Mouse (Mus musculus) hindlimb bud, embryonic 11.5 days (tissue): ENCODE data around the gene Gstm1.
A peak's percentile ranks its signal among the peaks of the same experiment; 100 is the strongest.
"Not testable (repeated sequence)": the region's sequence is repeated elsewhere in the genome, so short reads cannot be mapped to it uniquely, and the experiment has no call there.

ENCODE experiments used
- DNase-seq: peaks from one replicate; pipeline ENCODE4 v3.0.0-alpha.2; 2012; ENCODE audit warnings: low read depth, low spot score; ENCODE audit errors: extremely low spot score

Gstm1 gene

DNA sequence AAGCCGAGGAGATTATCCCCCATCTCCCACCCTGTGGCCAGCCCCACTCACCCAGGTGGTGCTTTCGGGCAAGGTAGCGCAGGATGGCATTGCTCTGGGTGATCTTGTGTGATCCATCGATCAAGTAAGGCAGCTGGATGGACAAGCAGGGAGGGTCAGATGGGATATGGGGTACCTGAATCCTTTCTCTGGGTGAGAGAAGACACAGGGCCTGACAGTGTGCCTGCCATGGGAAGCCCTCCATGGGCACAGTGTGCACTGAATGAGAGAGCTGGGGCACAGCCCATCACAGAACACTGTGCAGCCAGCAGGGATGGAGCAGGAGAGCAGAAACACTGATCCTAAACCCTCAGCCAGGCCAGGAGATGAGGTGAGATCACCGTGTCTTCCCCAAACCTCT, 1.3 kb downstream of the Gstm1 start:
- not testable (repeated sequence) for DNase-seq

GRCm38 (mm10) chr3:108014974-108015346, 2.8 kb downstream of the Gstm1 start:
- DNase-seq = no peak

- no peak for DNase-seq
Observed at GRCm38 (mm10) chr3:108014098-108014973, 3.4 kb downstream of the Gstm1 start.

DNA sequence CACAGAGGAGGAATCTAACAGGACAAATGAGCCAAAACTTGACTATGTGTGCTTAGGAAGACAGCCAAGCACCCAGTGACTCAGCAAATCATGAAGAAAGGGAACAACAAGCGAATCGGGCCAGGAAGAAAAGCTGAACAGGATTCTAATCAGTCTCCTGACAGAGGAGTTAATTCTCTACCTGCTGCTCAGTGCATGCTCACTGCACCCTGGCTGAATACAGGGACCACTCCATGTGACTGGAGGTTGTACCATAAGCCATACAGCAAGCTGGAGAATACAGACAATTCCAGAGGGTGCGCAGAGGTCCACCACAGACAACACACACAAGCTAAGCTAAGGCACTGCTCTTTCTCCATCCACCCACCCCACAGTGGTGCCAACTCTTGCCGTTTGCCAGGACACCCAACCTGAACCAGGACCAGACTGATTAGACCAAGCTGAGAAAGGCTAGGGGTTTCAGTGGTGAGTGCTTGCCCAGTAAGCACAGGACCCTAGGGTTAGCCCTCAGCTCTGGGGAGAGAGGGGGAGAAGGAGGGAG, 4.4 kb downstream of the Gstm1 start:
- no peak for DNase-seq

DNA sequence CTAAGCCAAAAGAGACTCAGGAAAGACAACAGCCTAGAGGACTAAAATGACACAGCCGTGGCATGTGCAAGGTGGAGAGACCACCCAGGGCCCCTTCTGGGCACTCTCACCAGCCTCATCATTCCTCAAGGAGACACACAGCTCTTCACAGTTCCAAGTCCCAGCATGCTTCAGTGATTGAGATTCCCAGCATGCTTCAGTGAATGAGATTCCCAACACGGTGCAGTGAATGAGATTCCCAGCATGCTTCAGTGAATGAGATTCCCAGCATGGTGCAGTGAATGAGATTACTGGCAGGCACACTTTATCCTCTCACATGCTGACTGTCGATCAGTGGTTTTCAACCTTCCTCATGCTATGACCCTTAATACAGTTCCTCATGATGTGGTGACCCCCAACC, 6.2 kb downstream of the Gstm1 start:
- DNase-seq = no peak

DNA sequence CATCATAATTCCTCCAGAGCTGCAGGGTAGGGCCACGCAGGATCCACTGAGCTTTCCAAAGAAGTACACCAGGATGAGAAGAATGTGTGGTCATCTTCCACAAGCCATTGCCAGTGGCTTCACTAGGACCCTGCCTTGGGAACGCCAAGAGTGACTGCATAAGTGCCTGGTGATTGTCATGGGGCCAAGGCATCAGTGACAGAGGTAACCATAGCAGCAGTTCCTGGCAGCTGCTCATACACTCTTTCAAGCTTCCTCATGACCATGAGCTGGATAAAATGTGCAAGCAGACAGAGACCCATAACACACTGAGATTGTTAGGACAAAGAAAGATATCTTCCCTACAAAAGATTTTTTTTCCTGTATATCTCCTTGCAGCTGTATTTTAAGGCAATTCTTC, 7.5 kb downstream of the Gstm1 start:
- no peak for DNase-seq

GRCm38 (mm10) chr3:108002021-108002420, 15.8 kb downstream of the Gstm1 start:
- DNase-seq = no peak

DNA sequence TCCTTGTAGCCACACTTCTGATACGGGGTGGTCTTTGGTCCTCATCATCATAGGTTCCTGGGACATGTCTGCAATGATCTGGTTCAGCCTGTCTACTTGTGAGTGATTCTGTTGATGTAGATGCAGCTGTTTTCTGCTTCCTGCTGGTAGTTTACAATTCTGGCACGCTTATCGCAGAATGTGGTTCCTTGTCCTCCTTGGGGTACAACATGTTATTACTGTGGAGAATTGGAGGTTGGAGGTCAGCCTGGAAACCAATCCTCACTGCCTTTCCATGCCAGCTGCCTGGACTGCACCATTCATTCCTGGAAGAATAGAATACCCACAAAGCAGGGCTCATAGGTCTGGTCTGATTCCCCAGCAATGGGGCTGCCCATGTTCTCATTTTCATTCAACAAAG, 18.3 kb downstream of the Gstm1 start:
- no peak for DNase-seq

DNA sequence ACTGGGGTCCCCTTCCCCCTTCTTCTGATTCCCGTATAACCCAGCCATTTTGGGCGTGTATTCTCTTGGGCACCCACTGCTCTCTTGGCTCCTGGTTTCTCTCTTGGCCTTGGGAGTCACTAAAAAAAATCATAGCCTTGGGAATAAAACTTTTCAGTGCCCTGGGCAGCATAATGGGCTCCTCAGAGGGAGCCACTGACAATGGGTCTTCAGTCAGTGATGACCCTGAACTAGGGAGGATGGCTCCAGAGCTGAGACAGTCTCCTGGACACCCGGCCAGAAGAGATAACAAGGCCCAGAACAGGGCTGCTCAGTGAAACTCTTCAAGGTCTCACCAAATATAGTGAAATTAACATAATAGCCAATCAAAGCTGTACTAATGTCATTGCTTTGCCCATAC, 19.2 kb downstream of the Gstm1 start:
- DNase-seq = no peak

DNA sequence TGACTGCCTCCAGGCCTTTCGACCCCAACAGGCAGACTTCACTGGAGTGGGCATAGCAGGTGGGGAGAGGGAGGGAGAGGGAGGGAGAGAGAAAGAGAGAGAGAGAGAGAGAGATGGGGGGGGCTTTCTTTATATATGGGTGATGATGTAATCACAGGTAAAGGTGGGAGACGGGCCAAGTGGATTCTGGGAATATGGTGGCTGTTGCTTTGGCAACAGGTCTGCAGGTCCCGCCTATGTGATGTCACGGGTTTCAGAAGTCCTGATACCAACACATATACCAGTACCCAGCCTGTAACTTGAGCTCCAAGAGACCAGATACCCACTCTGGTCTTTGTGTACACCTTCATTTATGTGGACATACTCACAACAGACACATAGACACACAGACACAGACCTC, 21.2 kb downstream of the Gstm1 start:
- no peak for DNase-seq

- not testable (repeated sequence) for DNase-seq
Observed at GRCm38 (mm10) chr3:107995974-107996373, 21.8 kb downstream of the Gstm1 start.

- peak; percentile 31 for DNase-seq
Observed at GRCm38 (mm10) chr3:107986041-107986562, 31.7 kb downstream of the Gstm1 start, which contains the start of gene Gstm2. Gstm2 (minus strand) TSS chr3:107986453.

- DNase-seq = not testable (repeated sequence)
Observed at GRCm38 (mm10) chr3:107985141-107985540, 32.6 kb downstream of the Gstm1 start.

- no peak for DNase-seq
Observed at GRCm38 (mm10) chr3:107984471-107984870, 33.3 kb downstream of the Gstm1 start.

DNA sequence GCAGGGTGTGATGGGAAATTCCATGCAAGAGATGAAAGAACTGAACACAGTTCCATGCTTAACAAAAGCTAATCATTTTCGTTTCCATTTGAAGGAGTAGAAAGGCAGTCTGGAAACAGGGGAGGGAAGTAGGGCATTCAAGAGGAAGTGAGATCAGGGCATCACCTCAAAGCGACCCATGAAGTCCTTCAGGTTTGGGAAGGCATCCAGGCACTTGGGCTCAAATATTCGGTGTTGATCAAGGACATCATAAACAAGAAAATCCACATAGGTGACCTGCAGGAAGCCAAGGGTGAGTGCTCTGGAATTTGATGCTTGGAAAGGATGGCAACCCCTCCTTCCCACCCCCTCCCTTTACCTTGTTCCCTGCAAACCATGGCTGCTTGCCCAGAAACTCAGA, 34.0 kb downstream of the Gstm1 start:
- no peak for DNase-seq

DNA sequence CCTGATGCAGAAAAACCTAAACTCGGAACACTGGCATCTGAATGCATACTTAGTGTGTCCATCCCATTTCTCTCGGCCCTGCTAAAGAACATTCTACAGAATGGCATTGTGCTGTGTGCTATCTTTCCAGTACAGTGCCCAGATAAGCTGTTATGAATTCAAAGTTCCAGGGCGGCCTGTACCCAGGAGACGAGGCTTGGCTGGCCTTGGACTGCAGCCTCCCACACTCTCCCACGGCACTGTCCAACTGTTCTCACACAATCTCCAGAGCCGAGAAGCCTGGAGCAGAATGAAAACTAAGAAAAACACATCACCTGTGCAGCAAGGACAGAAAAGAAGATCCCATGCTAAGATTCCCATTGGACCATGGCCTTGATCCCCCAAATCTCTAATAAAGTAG, 35.0 kb downstream of the Gstm1 start:
- DNase-seq = no peak

DNA sequence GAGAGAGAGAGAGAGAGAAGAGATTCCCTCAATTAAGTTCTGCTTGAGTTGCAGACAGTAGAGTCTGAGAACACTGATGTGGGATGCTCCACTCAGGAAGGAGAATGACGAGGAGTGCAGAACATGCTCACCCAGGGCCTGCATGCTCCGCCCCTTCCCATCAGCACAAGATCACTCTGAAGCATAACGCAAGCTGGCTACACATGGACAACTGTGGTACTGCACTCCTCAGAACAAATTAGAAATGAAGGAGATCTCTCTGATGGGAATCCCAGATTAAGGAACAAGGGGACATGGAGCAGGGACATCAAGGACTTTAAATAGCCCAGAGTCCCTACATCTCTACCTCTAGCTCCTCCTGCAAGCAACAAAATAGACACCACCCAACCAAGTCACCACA, 36.5 kb downstream of the Gstm1 start:
- DNase-seq = no peak

DNA sequence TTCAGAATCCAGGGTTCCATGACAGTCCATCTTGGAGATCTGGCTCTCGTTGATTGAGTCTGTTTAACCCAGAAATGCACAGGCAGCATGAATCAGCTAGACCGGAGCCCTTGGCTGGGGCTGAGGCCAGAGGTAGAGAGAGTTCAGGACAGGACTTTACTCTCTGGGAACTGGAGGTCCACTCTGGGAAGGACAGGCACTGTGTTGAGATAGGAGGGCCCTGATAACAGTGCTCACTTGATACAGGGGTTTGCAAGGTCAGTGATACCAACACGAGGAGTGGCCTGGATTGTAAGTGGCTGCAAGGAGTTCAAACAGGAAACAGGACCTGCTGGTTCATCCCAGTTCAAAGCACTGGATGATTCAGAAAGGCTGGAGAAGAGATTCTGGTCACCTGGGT, 40.1 kb downstream of the Gstm1 start:
- DNase-seq = no peak

DNA sequence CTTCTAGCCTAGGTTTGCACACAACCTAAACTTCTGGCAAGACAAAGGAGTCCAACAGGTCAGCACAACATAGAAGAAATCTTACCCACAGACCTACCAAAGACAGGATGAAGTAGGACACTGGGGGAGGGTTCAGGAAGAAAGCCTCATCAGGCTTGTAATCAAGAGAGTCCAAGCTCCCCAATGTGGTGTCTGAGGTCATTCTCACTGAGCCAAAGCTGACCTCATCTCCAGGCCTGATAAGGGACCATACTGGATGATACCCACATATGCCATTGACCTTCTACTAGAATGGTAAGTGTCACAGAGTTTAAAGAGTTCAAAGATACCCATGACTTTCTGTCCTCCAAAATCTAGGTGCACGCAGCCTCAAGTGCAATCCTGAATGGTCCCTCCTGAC, 43.5 kb downstream of the Gstm1 start:
- DNase-seq = no peak

DNA sequence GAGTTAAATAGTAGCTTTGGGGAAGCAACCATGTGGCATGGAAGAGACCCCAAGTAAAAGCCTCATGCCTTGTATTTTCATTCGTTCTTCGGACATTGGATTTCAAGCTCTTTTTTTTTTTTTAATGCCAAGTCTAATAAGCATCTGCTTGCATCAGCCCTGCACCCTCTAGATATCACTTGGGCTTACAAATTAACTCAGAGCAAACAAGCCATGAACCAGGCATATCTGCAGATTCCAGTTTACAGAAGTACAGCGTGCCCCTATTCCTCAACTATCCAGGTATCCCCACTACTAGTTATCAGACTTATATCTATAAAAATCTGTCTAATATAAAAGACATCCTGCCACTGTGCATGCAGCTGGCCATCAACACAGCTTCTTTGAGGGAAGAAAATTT, 45.7 kb downstream of the Gstm1 start:
- no peak for DNase-seq

GRCm38 (mm10) chr3:107971101-107971500, 46.7 kb downstream of the Gstm1 start:
- DNase-seq = not testable (repeated sequence)

DNA sequence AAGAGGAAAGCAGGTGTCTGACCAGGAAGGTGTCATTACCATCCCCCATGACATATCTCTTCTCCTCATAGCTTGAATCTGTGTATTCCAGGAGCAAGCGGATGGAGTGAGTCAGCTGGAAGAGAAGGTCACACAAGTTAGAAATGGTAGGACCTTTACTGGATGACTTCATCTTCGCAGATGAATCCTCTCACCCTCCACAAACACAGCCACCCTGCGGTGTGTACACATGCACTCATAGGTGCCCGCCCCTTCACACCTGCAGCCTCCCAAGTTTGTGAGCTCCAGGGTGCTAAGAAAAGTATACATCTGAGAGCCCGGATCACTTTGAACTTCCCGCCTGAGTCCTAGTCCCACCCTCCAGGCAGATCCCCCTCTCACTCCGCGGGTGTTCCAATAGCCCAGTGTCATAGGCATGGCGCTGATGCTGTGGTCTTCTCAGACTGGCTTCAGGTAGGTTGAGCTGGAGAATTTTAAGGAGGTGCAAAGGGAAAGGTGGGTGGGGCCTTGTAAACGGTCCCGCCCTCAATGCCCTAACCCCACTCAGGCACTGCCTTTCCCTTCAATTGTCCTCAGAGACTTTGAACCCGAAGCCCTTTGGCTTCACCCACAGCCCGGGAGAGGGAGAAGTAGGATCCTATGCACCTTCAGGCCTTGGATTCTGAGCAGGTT, 48.9 kb downstream of the Gstm1 start, which contains the start of gene Gstm3:
Gstm3 (minus strand) TSS at position 560 of the 672 bp plus-strand sequence.
- no peak for DNase-seq
